Mouse (Mus musculus) CD4-positive, CD25-positive, alpha-beta regulatory T cell, adult 4 months (primary cell): ENCODE measurements around the gene Bmper. TPM values are rescaled to one million over a fixed set of nuclear protein-coding genes. Genes with fewer than 3 reads are reported as not detected.

Source experiments
- ATAC-seq: one replicate; pipeline ENCODE4 v1.8.0; 2017
- polyA plus RNA-seq, 2 experiments: library from polyadenylated mRNA; unstranded; fragments of 100-300 nt; shearing (Covaris generic); gene quantifications; one replicate each; pipeline ENCODE4 v1.2.1; 2017

Gene Bmper
- polyA plus RNA-seq, 2 experiments from 2014 or later = not detected

- ATAC-seq = no peak
These were observed 13.9 kb downstream of the Bmper start for GRCm38 (mm10) chr9:23236635-23237279.

DNA sequence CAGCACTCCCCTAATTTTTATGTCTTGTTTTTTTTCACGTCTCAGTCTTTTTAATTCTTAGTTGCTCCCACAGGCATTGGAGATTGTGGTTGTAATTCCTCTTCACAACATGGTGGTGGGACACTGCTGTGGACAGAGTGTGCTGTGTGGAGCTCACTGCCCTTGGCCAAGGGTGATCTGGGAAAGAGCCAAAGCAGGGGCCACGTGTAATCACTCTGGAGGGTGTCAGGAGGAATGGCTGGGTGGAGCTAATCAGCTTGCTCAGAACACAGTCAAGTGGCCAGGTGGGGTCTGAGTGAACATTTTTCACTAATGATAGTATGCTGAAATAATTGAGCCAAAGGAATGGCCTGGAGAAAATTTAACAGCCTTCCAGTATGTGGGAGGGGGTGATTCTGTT lies 16.1 kb downstream of the Bmper start:
- ATAC-seq = no peak

DNA sequence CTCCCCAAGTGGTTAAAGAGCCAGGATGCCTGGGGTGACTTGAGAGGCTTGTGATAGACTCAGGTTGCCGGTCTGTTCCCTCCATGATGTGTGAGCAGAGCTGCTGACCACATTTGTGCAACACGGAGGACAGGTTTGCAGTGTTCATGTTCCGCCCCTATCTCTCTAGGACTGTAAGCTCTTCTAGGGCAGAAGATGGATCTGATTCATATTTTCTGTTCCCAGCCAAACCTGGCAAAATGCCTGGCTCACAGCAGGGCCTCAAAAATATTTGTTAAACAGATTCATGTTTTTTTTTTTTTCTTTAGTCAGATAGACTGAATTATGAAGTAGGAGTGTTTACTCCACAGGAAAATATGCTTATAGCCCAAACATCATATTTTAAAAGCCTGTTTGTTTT lies 20.0 kb downstream of the Bmper start:
- ATAC-seq = no peak

GRCm38 (mm10) chr9:23243869-23244268 lies 21.0 kb downstream of the Bmper start:
- ATAC-seq = no peak

DNA sequence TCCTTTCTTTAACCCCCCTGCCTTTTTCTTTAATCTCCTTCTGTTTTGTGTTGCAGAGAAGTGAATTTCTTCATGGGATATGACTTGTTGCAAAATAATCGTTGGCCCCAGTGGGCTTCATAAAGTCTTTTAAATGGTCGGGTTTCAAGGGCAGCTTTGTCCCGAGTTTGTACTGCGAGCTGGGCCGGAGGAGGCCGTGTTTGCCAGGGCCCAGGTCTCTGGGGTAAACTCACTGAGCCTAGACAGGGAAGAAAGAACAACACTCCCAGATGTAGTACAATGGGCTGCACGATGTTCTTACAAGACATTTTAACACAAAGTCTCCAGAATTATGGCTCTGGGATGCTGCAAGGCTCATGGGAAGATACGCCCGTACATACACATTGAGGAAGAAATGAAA lies 23.5 kb downstream of the Bmper start:
- no peak for ATAC-seq

DNA sequence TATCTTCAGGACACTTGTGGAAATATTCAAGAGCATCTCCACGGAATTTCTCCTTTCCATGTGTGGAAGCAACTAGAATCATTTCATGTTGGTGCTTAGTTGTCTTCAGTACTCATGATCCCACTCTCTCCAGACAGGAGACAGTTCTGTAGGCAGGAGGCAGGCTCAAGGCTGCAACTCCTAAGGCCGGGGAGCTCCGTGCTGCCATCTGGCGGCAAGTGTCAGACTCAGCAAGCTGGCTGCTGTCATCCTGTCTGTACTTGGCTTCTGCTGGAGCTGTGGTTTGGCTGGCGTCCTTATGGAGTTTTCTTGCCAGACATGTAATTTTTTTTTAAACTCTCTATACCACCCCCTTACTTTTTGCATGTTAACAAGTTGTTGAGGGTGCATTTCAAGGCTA lies 27.1 kb downstream of the Bmper start:
- ATAC-seq = no peak

DNA sequence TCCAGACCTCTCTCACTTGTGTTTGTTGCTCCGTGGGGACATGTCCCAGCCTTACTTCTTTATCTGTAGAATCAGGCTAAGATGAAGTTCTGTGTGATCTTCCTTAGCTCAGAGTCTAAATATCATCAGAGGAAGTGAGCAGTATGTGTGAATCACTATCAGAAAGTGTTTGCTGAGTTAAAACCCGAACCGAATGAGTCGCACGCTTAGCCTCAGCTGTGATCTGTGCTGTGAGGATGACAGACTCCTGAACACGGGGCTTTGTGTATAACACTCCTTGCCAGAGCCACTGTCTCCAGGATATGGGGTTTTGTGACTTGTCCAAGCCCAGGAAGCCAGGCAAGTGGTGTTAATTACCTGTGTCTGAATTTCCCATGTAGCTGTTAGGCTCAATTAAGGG lies 28.1 kb downstream of the Bmper start:
- no peak for ATAC-seq

- ATAC-seq = no peak
These were observed 30.7 kb downstream of the Bmper start for GRCm38 (mm10) chr9:23253624-23254023.

GRCm38 (mm10) chr9:23254237-23255214 lies 31.6 kb downstream of the Bmper start:
- ATAC-seq = no peak

GRCm38 (mm10) chr9:23255841-23256240 lies 33.0 kb downstream of the Bmper start:
- no peak for ATAC-seq

DNA sequence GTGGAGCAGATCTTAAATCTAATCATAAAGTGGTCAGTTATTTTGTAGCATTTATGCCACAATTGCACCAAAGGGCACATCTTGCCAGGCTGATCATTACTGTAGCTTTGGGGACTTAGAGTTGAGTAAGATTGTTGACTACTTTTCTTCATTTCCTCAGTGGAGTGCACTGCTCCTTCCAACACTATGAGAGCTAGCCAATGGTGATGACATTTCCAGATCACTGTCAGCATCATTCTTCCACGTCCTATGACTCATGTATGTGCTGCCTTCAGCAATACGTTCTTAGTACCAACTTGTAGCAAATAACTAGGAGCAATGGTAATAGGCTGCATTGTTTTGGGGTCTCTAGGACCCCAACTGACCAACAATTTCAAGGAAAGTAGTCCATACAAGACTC lies 33.7 kb downstream of the Bmper start:
- no peak for ATAC-seq

DNA sequence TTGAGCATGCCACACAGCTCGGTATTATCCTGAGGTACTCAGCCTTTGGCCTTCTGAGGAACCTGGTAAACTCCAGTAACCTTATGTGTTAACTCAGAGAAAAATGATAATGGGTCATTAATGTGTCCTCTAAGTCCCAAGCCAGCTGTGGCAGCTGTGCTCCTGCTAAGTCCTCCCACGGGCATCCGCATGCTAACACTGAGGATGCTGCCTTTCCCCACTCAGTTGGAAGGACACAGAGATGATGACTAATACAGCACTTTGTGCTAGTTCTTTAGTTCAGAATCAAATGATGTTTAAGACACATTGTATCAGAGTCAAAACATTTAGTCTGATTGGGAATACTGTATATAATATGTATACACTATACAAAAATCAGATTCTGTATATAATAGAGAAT lies 39.0 kb downstream of the Bmper start:
- no peak for ATAC-seq

- ATAC-seq = no peak
These were observed 40.0 kb downstream of the Bmper start for GRCm38 (mm10) chr9:23262851-23263250.

DNA sequence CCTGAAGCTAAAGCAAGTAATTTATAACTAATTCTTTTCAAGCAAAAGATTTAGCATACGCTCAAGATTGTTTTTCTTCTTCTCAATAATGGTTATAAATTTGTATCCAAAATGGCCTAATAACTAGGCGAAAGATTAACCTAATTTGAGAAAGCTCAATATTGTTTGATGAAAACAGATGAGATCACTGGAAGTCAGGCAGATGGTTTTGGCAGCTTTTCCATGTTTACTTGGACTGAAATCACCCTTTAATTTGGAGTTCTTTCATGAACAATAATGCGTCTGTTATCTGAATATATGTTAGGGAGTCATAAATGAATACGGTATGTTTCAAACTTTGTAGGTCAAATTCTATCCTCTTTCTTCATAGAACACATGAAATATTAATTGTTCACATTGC lies 41.6 kb downstream of the Bmper start:
- no peak for ATAC-seq

DNA sequence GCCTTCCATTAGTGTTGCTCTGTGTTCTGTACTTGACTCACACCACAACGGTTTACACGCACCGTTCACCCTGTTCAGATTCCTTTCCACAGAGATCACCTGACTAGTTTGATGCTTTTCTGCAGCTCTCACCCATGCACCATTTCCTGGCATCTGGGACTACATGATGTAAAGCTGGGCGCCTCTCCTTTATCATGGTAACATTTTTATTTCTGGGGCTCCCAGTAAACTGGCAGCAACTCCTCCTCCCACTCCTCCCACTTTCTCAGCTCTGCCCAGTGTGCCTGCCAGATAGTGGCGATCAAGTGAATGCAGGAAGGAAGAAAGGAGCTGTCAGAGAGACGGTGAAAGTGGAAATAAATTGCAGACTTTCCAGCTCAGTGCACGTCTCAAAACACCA lies 45.7 kb downstream of the Bmper start:
- ATAC-seq = no peak

DNA sequence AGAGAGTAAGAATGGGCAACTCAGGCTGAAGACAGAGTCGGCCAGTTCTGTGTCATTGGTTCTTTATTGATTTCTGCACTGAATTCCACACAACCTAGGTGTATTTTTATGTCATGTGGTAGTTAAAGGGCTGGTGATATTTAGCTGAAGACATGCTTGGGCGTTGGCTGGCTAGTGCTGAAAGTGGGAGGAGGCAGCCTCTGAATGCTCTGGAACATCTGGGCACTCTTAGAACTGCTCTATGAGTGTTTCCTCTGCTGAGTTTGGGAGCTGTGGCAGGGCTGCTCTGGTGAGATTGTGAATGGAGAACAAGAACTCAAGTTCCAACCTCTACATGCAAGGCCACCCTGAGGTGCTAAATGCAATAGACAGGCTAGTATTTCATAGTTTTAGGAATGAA lies 46.2 kb downstream of the Bmper start:
- no peak for ATAC-seq

- no peak for ATAC-seq
These were observed 53.4 kb downstream of the Bmper start for GRCm38 (mm10) chr9:23276244-23276643.

DNA sequence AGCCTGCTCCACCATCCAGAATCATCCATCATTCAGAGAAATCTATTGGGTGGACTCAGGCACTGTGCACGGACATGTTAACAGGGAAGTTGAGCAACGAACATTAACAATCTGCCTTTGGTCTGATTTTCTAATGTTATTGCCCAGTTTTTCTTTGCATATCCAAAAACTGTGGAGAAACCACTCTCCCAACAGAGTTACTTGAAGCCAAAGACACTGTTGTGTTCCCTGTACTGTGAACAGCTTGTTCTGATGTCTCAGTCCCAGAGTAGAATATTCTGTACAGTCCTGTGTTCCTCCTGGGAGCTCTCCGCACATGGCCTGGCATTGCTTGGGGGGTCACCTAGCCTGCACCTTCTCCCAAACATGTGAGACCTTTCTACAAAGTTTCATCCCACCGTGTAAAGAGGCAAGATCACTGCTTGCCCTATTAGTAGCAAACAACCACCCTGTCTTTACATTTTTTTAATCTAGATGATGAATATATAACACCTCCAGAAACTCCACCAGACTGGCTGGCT lies 62.1 kb downstream of the Bmper start:
- ATAC-seq = no peak

GRCm38 (mm10) chr9:23293574-23293973 lies 70.7 kb downstream of the Bmper start:
- no peak for ATAC-seq

- no peak for ATAC-seq
These were observed 72.7 kb downstream of the Bmper start for GRCm38 (mm10) chr9:23295569-23295968.

DNA sequence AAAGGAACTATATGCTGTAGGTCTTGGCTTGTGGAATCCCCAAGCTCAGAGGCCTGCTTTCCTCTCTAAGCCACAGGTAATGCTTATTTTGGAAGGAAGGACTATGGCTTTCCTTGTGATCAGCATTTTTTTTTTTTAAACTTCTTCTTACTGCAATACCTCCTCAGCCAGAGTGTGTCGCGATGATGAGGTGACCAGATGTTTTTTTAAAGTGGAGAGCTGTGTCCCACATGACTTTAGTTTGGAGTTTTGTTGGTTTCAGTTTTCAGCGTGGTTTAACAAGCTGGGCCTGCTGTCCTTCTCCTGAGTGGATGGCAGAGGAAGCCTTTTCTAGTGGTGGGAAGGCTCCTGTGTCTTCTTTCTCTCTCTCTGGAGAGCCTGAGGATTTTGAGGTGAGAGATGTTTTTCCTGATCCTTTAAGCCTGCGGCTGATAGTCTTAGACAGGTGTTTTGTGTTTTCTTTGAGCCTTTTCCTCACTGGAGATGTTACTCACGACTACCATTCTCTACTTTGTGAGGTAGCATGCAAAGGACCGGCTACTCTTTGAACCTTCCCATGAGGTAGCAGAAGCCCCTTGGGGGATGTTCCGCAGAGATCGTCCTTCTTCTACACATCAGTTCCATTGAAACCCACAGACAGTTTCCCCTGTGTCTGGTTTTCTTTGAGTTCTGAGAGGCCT lies 74.8 kb downstream of the Bmper start:
- no peak for ATAC-seq

DNA sequence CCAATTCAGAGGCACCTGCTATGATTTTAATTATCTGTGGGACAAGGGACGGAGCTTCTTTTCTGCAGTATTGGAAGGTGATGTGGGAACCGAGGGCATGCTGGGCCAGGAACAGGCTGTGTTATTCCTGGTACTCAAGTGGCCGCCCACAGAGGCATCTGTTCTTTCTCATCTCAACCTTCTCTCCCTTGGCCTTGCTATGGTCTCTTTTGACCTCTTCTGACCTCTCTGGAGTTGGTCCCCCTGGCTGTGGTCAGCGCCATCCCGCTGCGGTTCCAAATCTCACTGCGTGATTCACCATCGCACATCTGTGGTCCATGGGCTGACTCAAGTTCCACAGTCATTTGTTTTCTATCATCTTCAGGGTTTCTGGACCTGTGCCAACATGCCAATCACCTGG lies 77.5 kb downstream of the Bmper start:
- ATAC-seq = no peak

GRCm38 (mm10) chr9:23305681-23306080 lies 82.8 kb downstream of the Bmper start:
- ATAC-seq = no peak
